30 mouse cellular contexts compared by ENCODE assay signal in the genomic region with DNA sequence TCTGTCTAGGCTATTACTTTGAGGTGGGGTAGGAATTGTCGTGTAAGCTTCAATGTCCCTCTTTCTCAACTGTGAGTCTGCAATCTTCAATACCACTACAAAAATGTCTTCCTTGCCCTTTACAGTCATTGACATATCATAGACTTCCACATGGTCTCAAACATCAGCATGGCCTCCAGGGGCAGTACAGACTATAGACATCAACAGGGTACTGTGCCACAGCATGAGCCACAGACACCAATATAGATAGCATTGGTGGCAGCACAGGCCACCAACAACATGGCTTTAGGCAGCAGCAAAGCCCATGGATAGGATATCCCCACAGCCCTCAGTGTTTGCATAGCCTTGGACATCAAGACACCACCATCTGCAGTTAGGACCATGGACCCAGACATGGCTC. TPM values are rescaled to one million over a fixed set of nuclear protein-coding genes. Genes with fewer than 3 reads are reported as not detected.
DNase-seq lines count a peak whose midpoint lies in the region; ATAC-seq and TF ChIP-seq lines count a peak whose summit lies in the region.
"Had no signal": no experiment of that assay in that cellular context is flagged by ENCODE, and none has a peak within 500 bp of the region (broad histone marks: within the 10 kb centered on the region; RNA-seq: fewer than 3 reads in every experiment).

No protein-coding gene starts in this region.

- no peaks in the 10 kb centered on the region for H3K27me3 ChIP-seq in heart, embryonic 10.5 days (ENCODE audit: insufficient read depth, poor library complexity, severe bottlenecking)
- no peaks in the 10 kb centered on the region for H3K27me3 ChIP-seq in liver, embryonic 11.5 days (replicated peaks; ENCODE audit: control insufficient read depth, insufficient read depth, low read length)
- H3K27me3 ChIP-seq in MEL (ENCODE audit: control insufficient read depth in 1 of 2, insufficient read depth in 2 of 2, low read length in 2 of 2): no peaks in the 10 kb centered on the region
- H3K27me3 ChIP-seq: CH12.LX; embryonic facial prominence, embryonic 13.5 days; kidney, embryonic 15.5 days; limb, embryonic 15.5 days; midbrain, embryonic 13.5 days; neural tube, embryonic 15.5 days had no signal

- TF ChIP-seq POLR2A in MEL (IDR thresholded peaks at IDR 0.05; ENCODE audit: control insufficient read depth in 1 of 2, insufficient read depth in 1 of 2, low read depth in 1 of 2, low read length in 2 of 2, poor library complexity in 1 of 2): no peak

- H3K4me1 ChIP-seq in heart, embryonic 10.5 days: no peaks in the 10 kb centered on the region
- H3K4me1 ChIP-seq in liver, embryonic 11.5 days (replicated peaks; ENCODE audit: control insufficient read depth, insufficient read depth, low read length): no peaks in the 10 kb centered on the region
- H3K4me1 ChIP-seq in MEL (ENCODE audit: control insufficient read depth in 1 of 2, insufficient read depth in 2 of 2, low read length in 2 of 2): peaks cover 2 to 8% of the 10 kb centered on the region in 2 experiments; a peak in 2 of 4 replicates
- H3K4me1 ChIP-seq: embryonic facial prominence, embryonic 13.5 days; limb, embryonic 10.5 days; limb, embryonic 15.5 days; midbrain, embryonic 13.5 days; neural tube, embryonic 15.5 days had no signal

- H3K4me3 ChIP-seq in heart, embryonic 10.5 days: no peak overlapping the region
- H3K4me3 ChIP-seq in liver, embryonic 11.5 days (ENCODE audit: low read depth, low read length): no peak overlapping the region
- H3K4me3 ChIP-seq in MEL (ENCODE audit: control insufficient read depth in 1 of 2, insufficient read depth in 1 of 2, low read depth in 2 of 2, low read length in 2 of 2): no peak overlapping the region
- H3K4me3 ChIP-seq: embryonic facial prominence, embryonic 13.5 days; erythroblast, embryonic 14.5 days; gastrocnemius, adult 2 months; kidney, embryonic 15.5 days; limb, embryonic 10.5 days; limb, embryonic 15.5 days; midbrain, embryonic 13.5 days; neural tube, embryonic 15.5 days had no signal

- TF ChIP-seq CTCF in MEL (IDR thresholded peaks at IDR 0.05 in 2 of 3, conservative IDR thresholded peaks at IDR 0.05 in 1 of 3; ENCODE audit: control insufficient read depth in 1 of 3, insufficient read depth in 1 of 3, low read depth in 2 of 3, low read length in 3 of 3, poor library complexity in 1 of 3, severe bottlenecking in 1 of 3): peak in 1 of 3 experiments; percentile 11; a peak in 1 of 6 replicates

- no peak for TF ChIP-seq EP300 in MEL (IDR thresholded peaks at IDR 0.05; ENCODE audit: low read depth in 1 of 2, low read length in 2 of 2)

- H3K9ac ChIP-seq in liver, embryonic 11.5 days (ENCODE audit: low read depth, low read length): no peak overlapping the region
- no peak overlapping the region for H3K9ac ChIP-seq in MEL (ENCODE audit: control insufficient read depth, low read depth, low read length, poor library complexity, severe bottlenecking)
- H3K9ac ChIP-seq: embryonic facial prominence, embryonic 13.5 days; kidney, embryonic 15.5 days; limb, embryonic 15.5 days; midbrain, embryonic 13.5 days; neural tube, embryonic 15.5 days had no signal

- WGBS in heart, embryonic 10.5 days: 74% methylated on average over 1 of the region's 1 CpGs
- 72% methylated on average over 1 of the region's 1 CpGs for WGBS in liver, embryonic 11.5 days

- H3K79me2 ChIP-seq in MEL (ENCODE audit: control insufficient read depth, insufficient read depth, low read length, poor library complexity): no peaks in the 10 kb centered on the region

- no peak overlapping the region for H3K4me2 ChIP-seq in liver, embryonic 11.5 days
- H3K4me2 ChIP-seq: embryonic facial prominence, embryonic 13.5 days; kidney, embryonic 15.5 days; limb, embryonic 15.5 days; midbrain, embryonic 13.5 days; neural tube, embryonic 15.5 days had no signal

- ATAC-seq in liver, embryonic 11.5 days (replicated peaks; ENCODE audit: low FRiP score): 0 out of 2 replicates have a peak, but pooled peaks have one; percentile 39
- peak; percentile 88 for ATAC-seq in megakaryocyte progenitor cell, adult 5-6 weeks (replicated peaks; ENCODE audit: poor library complexity)
- ATAC-seq: forebrain, embryonic 16.5 days; intestine, embryonic 16.5 days; midbrain, embryonic 13.5 days had no signal

- H3K9me3 ChIP-seq in heart, embryonic 10.5 days: no peaks in the 10 kb centered on the region
- H3K9me3 ChIP-seq in liver, embryonic 11.5 days (ENCODE audit: control insufficient read depth, low read length): no peaks in the 10 kb centered on the region
- H3K9me3 ChIP-seq in MEL (replicated peaks; ENCODE audit: insufficient read depth, low read length): no peaks in the 10 kb centered on the region
- H3K9me3 ChIP-seq: embryonic facial prominence, embryonic 13.5 days; kidney, embryonic 15.5 days; limb, embryonic 10.5 days; limb, embryonic 15.5 days; midbrain, embryonic 13.5 days; neural tube, embryonic 15.5 days had no signal

- H3K36me3 ChIP-seq in heart, embryonic 10.5 days: no peaks in the 10 kb centered on the region
- H3K36me3 ChIP-seq in liver, embryonic 11.5 days (ENCODE audit: control insufficient read depth, insufficient read depth, low read length): no peaks in the 10 kb centered on the region
- H3K36me3 ChIP-seq in MEL (ENCODE audit: control insufficient read depth in 1 of 2, insufficient read depth in 2 of 2, low read length in 2 of 2): peaks cover 0 to 5% of the 10 kb centered on the region in 2 experiments; a peak in 2 of 4 replicates
- H3K36me3 ChIP-seq: embryonic facial prominence, embryonic 13.5 days; kidney, embryonic 15.5 days; limb, embryonic 10.5 days; limb, embryonic 15.5 days; midbrain, embryonic 13.5 days had no signal

- DNase-seq in heart, embryonic 10.5 days (ENCODE audit: low spot score): peak; percentile 31
- DNase-seq in heart, postnatal 4 days: no peak
- DNase-seq in liver, embryonic 11.5 days (ENCODE audit: low spot score): no peak
- DNase-seq in liver: no peak
- DNase-seq in MEL (ENCODE audit: low read depth, low spot score): no peak
- DNase-seq in adrenal gland, adult 2 months: no peak
- no peak for DNase-seq in lung, postnatal 10 days
- DNase-seq: adrenal gland, postnatal 10 days; cerebellum, adult 9-10 months; gastrocnemius, adult 2 months; gastrocnemius, postnatal 36 days; kidney, postnatal 4 days; layer of hippocampus, adult 9-11 months; lung, adult 2 months; lung, postnatal 14 days; right cerebral cortex, postnatal 25 days; thymus, postnatal 25 days had no signal

- peak; percentile 4 for TF ChIP-seq RAD21 in MEL (IDR thresholded peaks at IDR 0.05; ENCODE audit: low read depth, low read length)

- no peak overlapping the region for H3K27ac ChIP-seq in heart, embryonic 10.5 days
- no peak overlapping the region for H3K27ac ChIP-seq in liver, embryonic 11.5 days (ENCODE audit: low read depth, low read length)
- H3K27ac ChIP-seq in MEL (ENCODE audit: control insufficient read depth, low read depth, low read length): no peak overlapping the region
- H3K27ac ChIP-seq: embryonic facial prominence, embryonic 13.5 days; gastrocnemius, adult 2 months; hindbrain, postnatal 0 days; kidney, embryonic 15.5 days; limb, embryonic 10.5 days; limb, embryonic 15.5 days; midbrain, embryonic 13.5 days; neural tube, embryonic 15.5 days had no signal

RNA-seq across cellular contexts. Expression of a gene that starts 12.2 kb away (rescaled TPM):
- 2.2 and 2.6 TPM in 2 replicates for polyA plus RNA-seq in heart, embryonic 10.5 days (2016; fragmentation: Nextera tagmentation; extraction: Ambion mirVana)
- 1 to 10 TPM; 4.3 to 5.0 TPM for total RNA-seq in heart, postnatal 4 days (2021)
- 2.2 and 2.5 TPM in 2 replicates for polyA plus RNA-seq in liver, embryonic 11.5 days (2014; fragmentation: Nextera tagmentation; extraction: Ambion mirVana)
- 4.0 and 4.8 TPM in 2 replicates for total RNA-seq in MEL (2012; rRNA removed)
- 1 to 10 TPM in 1 of 2 experiments, not detected in 1; 5.3 TPM for polyA plus RNA-seq in MEL (2012; ENCODE audit: insufficient read depth in 1 of 2, insufficient read length in 2 of 2, low read depth in 1 of 2, low replicate concordance in 2 of 2, missing spikeins in 1 of 2)
- 0.76 and 3.9 TPM in 2 replicates for total RNA-seq in megakaryocyte progenitor cell, adult 5-6 weeks (2015)
- total RNA-seq in megakaryocyte progenitor cell, adult 5-6 weeks (2017): 1.2 and 7.4 TPM in 2 replicates
- total RNA-seq in adrenal gland, adult 2 months (2021): 1 to 10 TPM; 3.7 to 3.8 TPM
- 0.82 and 3.2 TPM in 2 replicates for polyA plus RNA-seq in adrenal gland, adult 2 months (2012; rRNA removed)

RNA-seq across cellular contexts. Expression of a gene that starts 12.4 kb away (rescaled TPM):
- polyA plus RNA-seq in heart, embryonic 10.5 days (2016; fragmentation: Nextera tagmentation; extraction: Ambion mirVana): 1.2 and 1.8 TPM in 2 replicates
- total RNA-seq in heart, postnatal 4 days (2021): 1 to 10 TPM; 3.2 to 3.7 TPM
- polyA plus RNA-seq in liver, embryonic 11.5 days (2014; fragmentation: Nextera tagmentation; extraction: Ambion mirVana): 2.5 and 3.3 TPM in 2 replicates
- 0.19 and 0.26 TPM in 2 replicates for total RNA-seq in MEL (2012; rRNA removed)
- polyA plus RNA-seq in MEL (2012; ENCODE audit: insufficient read depth in 1 of 2, insufficient read length in 2 of 2, low read depth in 1 of 2, low replicate concordance in 2 of 2, missing spikeins in 1 of 2): under 1 TPM in 1 of 2 experiments, not detected in 1; 0.70 TPM
- 0.54 and 2.7 TPM in 2 replicates for total RNA-seq in megakaryocyte progenitor cell, adult 5-6 weeks (2015)
- not detected in 2 replicates for total RNA-seq in megakaryocyte progenitor cell, adult 5-6 weeks (2017)
- total RNA-seq in adrenal gland, adult 2 months (2021): 1 to 10 TPM; 1.4 to 2.9 TPM
- 0.03 and 0.29 TPM in 2 replicates for polyA plus RNA-seq in adrenal gland, adult 2 months (2012; rRNA removed)
- total RNA-seq: CH12.LX had no signal
- polyA plus RNA-seq: C2C12; erythroblast, embryonic 14.5 days had no signal

RNA-seq across cellular contexts. Expression of a gene that starts 36.1 kb away (rescaled TPM):
- polyA plus RNA-seq in heart, embryonic 10.5 days (2016; fragmentation: Nextera tagmentation; extraction: Ambion mirVana): 164 and 196 TPM in 2 replicates
- total RNA-seq in heart, postnatal 4 days (2021): 10 to 100 TPM; 69.2 to 70.5 TPM
- polyA plus RNA-seq in liver, embryonic 11.5 days (2014; fragmentation: Nextera tagmentation; extraction: Ambion mirVana): 302 and 314 TPM in 2 replicates
- total RNA-seq in MEL (2012; rRNA removed): 163 and 181 TPM in 2 replicates
- polyA plus RNA-seq in MEL (2012; ENCODE audit: insufficient read depth in 1 of 2, insufficient read length in 2 of 2, low read depth in 1 of 2, low replicate concordance in 2 of 2, missing spikeins in 1 of 2): 100 to 1,000 TPM in 1 of 2 experiments, not detected in 1; 186 TPM
- total RNA-seq in megakaryocyte progenitor cell, adult 5-6 weeks (2015): 258 and 286 TPM in 2 replicates
- 158 and 165 TPM in 2 replicates for total RNA-seq in megakaryocyte progenitor cell, adult 5-6 weeks (2017)
- total RNA-seq in adrenal gland, adult 2 months (2021): 100 to 1,000 TPM; 117 to 145 TPM
- 7.1 and 9.4 TPM in 2 replicates for polyA plus RNA-seq in adrenal gland, adult 2 months (2012; rRNA removed)

RNA-seq across cellular contexts. Expression of a gene that starts 43.0 kb away (rescaled TPM):
- 0.31 and 0.35 TPM in 2 replicates for polyA plus RNA-seq in heart, embryonic 10.5 days (2016; fragmentation: Nextera tagmentation; extraction: Ambion mirVana)
- total RNA-seq in heart, postnatal 4 days (2021): not detected
- polyA plus RNA-seq in liver, embryonic 11.5 days (2014; fragmentation: Nextera tagmentation; extraction: Ambion mirVana): 0.19 and 0.31 TPM in 2 replicates
- total RNA-seq in MEL (2012; rRNA removed): 0.15 and 0.23 TPM in 2 replicates
- under 1 TPM in 1 of 2 experiments, not detected in 1; 0.33 TPM for polyA plus RNA-seq in MEL (2012; ENCODE audit: insufficient read depth in 1 of 2, insufficient read length in 2 of 2, low read depth in 1 of 2, low replicate concordance in 2 of 2, missing spikeins in 1 of 2)
- 0.05 and 0.30 TPM in 2 replicates for total RNA-seq in megakaryocyte progenitor cell, adult 5-6 weeks (2015)
- total RNA-seq in megakaryocyte progenitor cell, adult 5-6 weeks (2017): 1.2 TPM in 1 of 2 replicates, not detected in the other
- total RNA-seq in adrenal gland, adult 2 months (2021): under 1 TPM; 0.12 to 0.35 TPM
- 0.09 TPM in 1 of 2 replicates, not detected in the other for polyA plus RNA-seq in adrenal gland, adult 2 months (2012; rRNA removed)
- total RNA-seq: CH12.LX; gastrocnemius, postnatal 36 days had no signal
- polyA plus RNA-seq: erythroblast, embryonic 14.5 days; lung, adult 2 months had no signal
